Mouse (Mus musculus) left cerebral cortex, postnatal 4 days (tissue): ENCODE results near the gene Wwp2. TPM values are rescaled to one million over a fixed set of nuclear protein-coding genes. Genes with fewer than 3 reads are reported as not detected.

Source experiments
- DNase-seq: peaks from one replicate; pipeline ENCODE4 v3.0.0-alpha.2; 2022
- intact Hi-C: fragments of 180-260 bp; cut with DNase I; formaldehyde crosslinking; loops from one replicate; pipeline ENCODE4 v1.15.1; 2025
- total RNA-seq, 2 experiments: library from RNA; stranded (reverse); gene quantifications; 2 replicates each; pipeline ENCODE4 v1.2.3; 2021

Gene Wwp2
- total RNA-seq, 2 experiments from 2014 or later, result 37.3 to 41.5 TPM

- intact Hi-C loops, result no loop called here
- no peak for DNase-seq
Measured at GRCm38 (mm10) chr8:107425230-107425597, 11.0 kb upstream of the Wwp2 start.

DNA sequence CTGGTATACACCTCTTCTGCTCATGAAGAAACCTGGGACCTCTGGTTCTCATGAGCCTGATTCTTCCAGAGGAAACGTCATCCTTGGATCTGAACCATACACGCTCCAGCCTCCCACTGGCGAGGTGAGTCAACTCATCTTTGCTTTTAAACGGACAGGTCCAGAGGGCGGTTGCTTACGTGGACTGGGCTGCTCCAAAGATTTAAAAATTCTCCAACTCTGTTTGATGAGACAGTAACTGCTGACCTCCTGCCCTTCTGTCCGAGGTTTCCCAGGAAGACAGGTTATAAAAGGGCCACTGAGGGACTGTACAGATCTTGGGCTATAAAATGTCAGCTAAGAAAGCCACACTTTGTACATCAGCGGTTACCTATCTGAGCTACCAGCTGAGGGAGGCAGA lies 5.3 kb upstream of the Wwp2 start:
- no peak for DNase-seq
- intact Hi-C loops, result no loop called here

DNA sequence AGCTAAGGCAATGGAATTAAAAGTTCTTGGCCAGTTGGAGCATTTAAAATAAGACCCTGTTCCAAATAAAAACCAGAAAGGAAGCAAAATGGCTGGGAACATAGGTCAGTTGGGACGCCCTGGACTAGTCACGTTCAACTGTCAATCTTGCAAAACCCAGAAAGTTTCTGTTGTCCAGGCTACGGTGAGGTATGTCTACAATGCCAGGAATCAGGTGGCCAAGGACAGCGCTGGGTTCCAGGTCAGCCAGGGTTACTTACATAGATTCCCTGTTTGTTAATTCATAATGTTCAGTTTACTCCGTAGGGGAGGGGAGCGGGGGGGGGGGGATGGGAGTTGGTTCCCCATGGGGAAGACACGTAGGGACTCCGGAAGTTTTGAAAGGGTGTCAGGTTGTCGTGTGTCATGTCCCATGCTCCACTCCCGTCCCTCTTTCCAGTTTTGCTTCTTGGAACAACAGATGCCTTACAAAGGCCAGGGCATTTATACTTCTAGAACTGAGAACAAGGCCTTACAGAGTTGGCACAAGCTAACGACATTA lies 674 bp upstream of the Wwp2 start:
- DNase-seq, result no peak
- intact Hi-C loops, result no loop called here

- intact Hi-C loops, result no loop called here
- no peak for DNase-seq
Measured at GRCm38 (mm10) chr8:107436841-107437421, 766 bp downstream of the Wwp2 start.

DNA sequence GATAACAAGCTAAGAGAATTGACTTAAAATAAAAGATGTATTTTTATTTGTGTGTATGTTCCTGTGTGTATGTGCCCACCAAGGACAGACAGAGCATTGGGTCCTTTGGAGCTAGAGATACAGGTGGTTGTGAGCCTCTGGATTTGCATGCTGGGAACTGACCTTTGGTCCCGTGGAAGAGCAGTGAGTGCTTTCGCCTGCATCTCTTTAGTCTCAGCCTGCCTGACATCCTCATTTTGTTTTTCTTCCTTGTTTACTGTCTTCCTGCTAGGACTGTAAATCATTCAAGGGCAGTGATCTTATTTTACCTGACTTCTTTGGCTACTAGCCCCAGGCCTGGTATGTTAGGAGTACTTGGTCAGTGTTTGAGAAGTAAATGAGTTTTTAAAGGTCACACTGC lies 1.5 kb downstream of the Wwp2 start:
- intact Hi-C loops, result no loop called here
- no peak for DNase-seq

GRCm38 (mm10) chr8:107439880-107440625 lies 3.9 kb downstream of the Wwp2 start:
- intact Hi-C loops, result no loop called here

GRCm38 (mm10) chr8:107444626-107445025 lies 8.5 kb downstream of the Wwp2 start:
- intact Hi-C loops, result no loop called here
- DNase-seq, result no peak

More at GRCm38 (mm10) chr8:107439880-107440625, 3.9 kb downstream of the Wwp2 start:
- DNase-seq, result no peak

GRCm38 (mm10) chr8:107447713-107448112 lies 11.5 kb downstream of the Wwp2 start:
- intact Hi-C loops, result no loop called here
- DNase-seq, result no peak

DNA sequence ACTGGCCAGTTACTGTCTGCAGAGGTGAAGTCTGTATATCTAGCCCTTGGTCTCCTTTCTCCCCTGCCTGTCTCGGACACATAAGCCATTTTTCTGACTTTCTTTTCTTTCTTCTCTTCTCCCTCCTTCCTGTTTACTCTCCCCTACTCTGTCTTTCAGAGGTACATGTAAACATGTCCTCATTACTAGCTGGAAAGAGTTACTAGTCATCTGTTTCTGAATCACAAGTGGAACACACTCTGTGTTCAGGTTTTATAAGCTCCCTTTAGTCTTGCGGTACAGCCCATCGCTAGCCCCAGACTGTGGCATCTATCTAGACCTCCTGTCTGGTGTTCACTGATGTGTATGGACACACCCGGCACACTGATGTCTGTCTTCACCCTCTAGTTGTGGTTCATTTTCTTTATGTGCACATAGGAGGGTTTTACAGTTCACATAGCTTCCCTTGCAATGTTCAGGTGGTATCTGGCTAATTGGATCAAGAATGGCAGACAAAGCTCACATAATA lies 12.3 kb downstream of the Wwp2 start:
- DNase-seq, result no peak
- intact Hi-C loops, result no loop called here

DNA sequence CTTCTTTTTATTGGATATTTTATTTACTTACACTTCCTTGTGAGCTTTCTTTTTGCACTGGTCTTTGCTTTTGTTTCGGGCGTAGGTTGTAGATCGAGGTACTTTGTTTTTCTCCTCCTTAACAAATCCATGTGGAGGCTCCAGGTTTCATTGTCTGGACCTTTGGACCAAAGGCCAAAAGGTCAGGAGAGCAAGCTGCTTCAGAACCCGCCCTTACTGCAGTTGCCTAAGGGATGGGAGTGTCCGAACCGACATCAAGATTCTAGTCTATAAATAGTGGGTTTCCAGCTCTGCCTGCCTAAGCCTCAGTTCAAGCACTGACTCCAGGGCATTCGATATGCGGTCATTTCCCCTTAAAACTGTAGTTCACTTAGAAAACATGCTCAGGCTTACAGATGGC lies 13.0 kb downstream of the Wwp2 start:
- intact Hi-C loops, result no loop called here
- no peak for DNase-seq

- intact Hi-C loops, result no loop called here
- DNase-seq, result no peak
Measured at GRCm38 (mm10) chr8:107449655-107450054, 13.5 kb downstream of the Wwp2 start.

GRCm38 (mm10) chr8:107451414-107452066 lies 15.4 kb downstream of the Wwp2 start:
- no peak for DNase-seq
- intact Hi-C loops, result no loop called here

DNA sequence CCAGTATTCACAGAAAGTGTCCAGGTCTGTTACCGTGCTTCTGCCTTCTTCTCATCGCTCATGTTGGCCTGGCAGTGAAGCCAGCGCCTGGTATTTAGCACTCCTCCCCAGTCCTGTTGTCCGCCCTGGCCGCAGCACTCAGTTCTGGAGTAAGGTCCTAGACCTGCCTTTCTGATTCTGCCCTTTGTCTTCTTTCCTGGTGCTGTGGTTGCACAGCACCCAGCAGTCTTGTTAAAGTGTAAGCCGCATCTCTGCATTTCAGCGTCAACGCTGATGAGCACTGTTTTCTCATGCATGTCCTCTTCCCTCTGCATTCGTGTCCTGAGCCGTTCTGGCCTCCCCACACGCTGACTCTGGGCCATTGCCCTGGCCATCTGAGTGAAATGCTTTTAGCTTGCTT lies 17.2 kb downstream of the Wwp2 start:
- intact Hi-C loops, result no loop called here

DNA sequence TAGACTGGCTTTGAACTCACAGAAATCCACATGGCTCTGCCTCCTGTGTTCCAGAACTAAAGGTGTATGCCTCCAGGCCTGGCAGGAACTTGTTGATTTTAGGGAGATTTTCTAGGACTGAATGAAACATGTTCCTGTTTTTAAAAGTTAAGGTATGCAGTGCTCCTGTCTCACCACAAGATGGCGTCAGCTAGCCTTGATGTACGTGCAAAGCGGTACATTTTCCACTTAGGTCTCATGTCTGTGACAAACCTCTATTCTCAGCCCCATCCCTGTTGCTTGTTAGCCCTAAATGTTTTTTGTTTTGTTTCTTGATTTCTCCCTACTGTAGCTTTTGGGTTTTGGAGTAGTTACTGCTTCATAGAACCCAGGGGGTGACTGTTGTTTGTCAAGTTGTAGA lies 19.1 kb downstream of the Wwp2 start:
- peak; percentile 11 for DNase-seq
- intact Hi-C loops, result loop anchor here (2.0 kb wide), 1 partner anchor 122 kb away; no protein-coding TSS in a partner anchor

More for the DNA sequence above, 17.2 kb downstream of the Wwp2 start:
- no peak for DNase-seq

DNA sequence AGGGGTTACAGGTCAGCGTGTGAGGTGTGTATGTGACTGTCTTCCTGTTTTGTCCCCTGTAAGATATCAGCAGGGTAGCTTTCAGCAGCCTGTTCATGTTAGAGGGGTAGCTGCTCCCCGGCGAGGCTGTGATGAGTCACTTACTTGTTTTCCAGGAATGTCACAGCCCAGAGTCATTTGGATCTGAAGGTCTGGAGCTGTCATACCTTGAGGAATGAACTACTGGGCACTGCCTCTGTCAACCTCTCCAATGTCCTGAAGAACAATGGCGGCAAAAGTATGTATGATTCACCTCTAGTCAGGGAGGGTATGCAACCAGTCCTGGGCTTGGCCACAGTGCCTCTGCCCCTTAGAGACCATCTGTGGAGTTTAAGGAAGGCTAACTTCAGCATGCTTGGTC lies 21.6 kb downstream of the Wwp2 start:
- intact Hi-C loops, result no loop called here
- DNase-seq, result no peak

DNA sequence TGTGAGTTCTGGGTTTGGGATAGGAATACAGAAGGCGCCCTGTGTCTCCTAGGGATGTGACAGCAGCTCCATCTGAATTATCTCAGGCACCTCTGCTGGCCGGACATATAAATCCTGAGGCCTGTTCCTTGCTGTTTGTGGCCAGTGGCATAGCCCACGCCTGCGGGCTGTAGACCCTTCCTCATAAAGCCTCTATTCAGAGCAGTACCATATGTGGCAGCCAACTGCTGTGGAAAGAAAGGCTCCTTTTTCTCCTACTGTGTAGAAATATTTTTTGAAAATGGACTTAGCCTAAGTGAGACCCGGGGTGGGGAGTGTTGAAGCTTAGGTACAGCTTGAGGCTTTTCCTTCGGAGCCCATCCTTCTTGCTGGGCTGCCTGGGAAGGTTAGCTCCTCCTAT lies 22.1 kb downstream of the Wwp2 start:
- DNase-seq, result no peak
- intact Hi-C loops, result no loop called here

DNA sequence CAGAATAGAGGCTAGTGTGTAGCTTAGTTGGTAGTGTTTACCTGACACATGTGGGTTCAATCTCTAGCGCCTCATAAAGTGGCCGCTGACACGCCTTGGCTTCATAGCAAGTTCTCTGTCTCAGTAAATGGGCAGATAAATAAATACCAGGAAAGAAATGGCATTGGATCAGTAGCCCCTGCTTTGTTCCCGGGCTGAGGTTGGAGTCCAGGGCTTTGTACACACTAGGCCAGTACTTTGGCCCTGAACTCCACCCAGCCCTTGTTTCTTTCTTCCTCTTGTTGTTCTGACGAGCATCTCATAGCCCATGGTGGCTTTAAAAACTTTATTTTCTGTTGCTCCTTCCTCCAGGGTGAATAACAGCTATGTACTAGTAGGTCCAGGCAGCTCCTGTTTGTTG lies 26.3 kb downstream of the Wwp2 start:
- DNase-seq, result no peak

GRCm38 (mm10) chr8:107465332-107465990 lies 29.3 kb downstream of the Wwp2 start:
- DNase-seq, result no peak
- intact Hi-C loops, result no loop called here

More for the DNA sequence above, 26.3 kb downstream of the Wwp2 start:
- intact Hi-C loops, result no loop called here

DNA sequence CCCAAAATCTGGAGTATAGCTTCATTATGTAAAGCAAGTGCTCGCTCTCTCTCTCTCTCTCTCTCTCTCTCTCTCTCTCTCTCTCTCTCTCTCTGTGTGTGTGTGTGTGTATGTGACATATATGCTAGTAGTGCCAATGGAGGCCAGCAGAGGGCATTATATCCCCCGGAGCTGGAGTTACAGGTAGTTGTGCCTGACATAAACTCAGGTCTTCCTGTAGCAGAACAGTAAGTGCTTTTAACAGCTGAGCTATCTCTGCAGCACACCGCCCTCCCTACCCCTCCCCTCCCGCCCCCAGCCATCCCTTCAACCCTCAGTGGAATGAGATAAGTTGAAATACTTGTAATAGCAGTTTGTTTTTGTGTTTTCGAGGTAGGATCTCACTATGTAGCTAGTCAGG lies 30.5 kb downstream of the Wwp2 start:
- intact Hi-C loops, result no loop called here
- no peak for DNase-seq

GRCm38 (mm10) chr8:107468811-107469302 lies 32.7 kb downstream of the Wwp2 start:
- DNase-seq, result no peak
- intact Hi-C loops, result no loop called here

DNA sequence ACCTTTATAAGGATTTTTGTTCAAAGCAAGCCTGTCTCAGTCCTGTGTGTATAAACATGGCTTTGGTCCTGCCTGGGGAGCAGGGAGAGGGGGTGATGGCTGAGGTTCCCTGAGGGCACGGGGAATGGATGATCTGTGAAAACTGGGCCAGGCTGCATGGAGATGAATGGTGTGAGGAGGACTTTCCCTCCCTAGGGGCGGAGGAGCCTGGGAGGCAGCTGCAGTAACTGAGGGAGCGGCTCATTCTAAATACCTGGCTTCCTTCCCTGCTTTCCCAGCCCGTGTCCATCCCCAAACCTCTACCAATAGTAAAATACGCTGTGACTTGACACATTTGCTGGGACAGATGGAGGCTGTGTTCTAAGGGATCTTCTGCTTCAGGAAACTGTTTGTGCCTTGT lies 34.1 kb downstream of the Wwp2 start:
- peak; percentile 23 for DNase-seq
- intact Hi-C loops, result no loop called here
